8 mouse cellular contexts compared by ENCODE assay signal in the genomic region with DNA sequence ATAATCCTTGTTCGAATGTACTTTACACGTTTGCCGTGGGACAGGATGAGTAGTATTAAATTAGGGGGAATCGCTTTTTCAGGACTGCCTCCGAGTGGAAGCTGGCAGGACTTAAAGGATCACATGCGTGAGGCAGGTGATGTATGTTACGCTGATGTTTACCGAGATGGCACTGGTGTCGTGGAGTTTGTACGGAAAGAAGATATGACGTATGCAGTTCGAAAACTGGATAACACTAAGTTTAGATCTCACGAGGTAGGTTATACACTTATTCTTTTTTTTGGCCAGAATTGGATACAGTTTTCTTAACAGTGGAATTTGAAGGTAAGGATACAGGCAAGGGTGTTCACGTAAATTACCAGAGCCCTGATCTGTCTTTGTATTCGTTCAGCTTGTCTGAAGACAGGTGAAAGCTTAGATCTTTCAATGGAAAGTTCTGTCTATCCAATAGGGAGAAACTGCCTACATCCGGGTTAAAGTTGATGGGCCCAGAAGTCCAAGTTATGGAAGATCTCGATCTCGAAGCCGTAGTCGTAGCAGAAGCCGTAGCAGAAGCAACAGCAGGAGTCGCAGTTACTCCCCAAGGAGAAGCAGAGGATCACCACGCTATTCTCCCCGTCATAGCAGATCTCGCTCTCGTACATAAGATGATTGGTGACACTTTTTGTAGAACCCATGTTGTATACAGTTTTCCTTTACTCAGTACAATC. TPM values are rescaled to one million over a fixed set of nuclear protein-coding genes. Genes with fewer than 3 reads are reported as not detected.
DNase-seq lines count a peak whose midpoint lies in the region; ATAC-seq and TF ChIP-seq lines count a peak whose summit lies in the region.

No protein-coding gene starts in this region.

- ATAC-seq in kidney, embryonic 14.5 days (ENCODE audit: low FRiP score, low TSS enrichment) = no peak
- ATAC-seq in G1E (ENCODE audit: extremely low read depth, insufficient number of reproducible peaks, low FRiP score, poor library complexity, severe bottlenecking) = no peak
- no peak for ATAC-seq in forebrain, embryonic 15.5 days (replicated peaks)
- no peak for ATAC-seq in liver, embryonic 15.5 days (ENCODE audit: insufficient read depth)

- H3K9ac ChIP-seq in kidney, embryonic 14.5 days (ENCODE audit: low read depth, low read length) = peak overlapping the region; percentile 100
- H3K9ac ChIP-seq in forebrain, embryonic 15.5 days (replicated peaks) = peak overlapping the region; percentile 78
- peak overlapping the region; percentile 100 for H3K9ac ChIP-seq in liver, embryonic 15.5 days

- no peak for DNase-seq in kidney, adult 11 months
- no peak for DNase-seq in G1E (ENCODE audit: low spot score)
- no peak for DNase-seq in gastrocnemius, postnatal 4 days (ENCODE audit: low spot score in 2 of 2)
- no peak for DNase-seq in urinary bladder, postnatal 14 days (ENCODE audit: low spot score)
- no peak for DNase-seq in urinary bladder, adult 18-20 months (ENCODE audit: low spot score in 2 of 2)

- H3K36me3 ChIP-seq in kidney, embryonic 14.5 days (ENCODE audit: control insufficient read depth, insufficient read depth, low read length) = peaks cover 41% of the 10 kb centered on the region
- H3K36me3 ChIP-seq in G1E (replicated peaks) = peaks cover 40% of the 10 kb centered on the region
- peaks cover 32% of the 10 kb centered on the region for H3K36me3 ChIP-seq in forebrain, embryonic 15.5 days
- H3K36me3 ChIP-seq in liver, embryonic 15.5 days (replicated peaks) = peaks cover 42% of the 10 kb centered on the region

- H3K4me2 ChIP-seq in kidney, embryonic 14.5 days (replicated peaks; ENCODE audit: low read depth, low read length) = peak overlapping the region; percentile 91
- H3K4me2 ChIP-seq in forebrain, embryonic 15.5 days (replicated peaks) = peak overlapping the region; percentile 51
- H3K4me2 ChIP-seq in liver, embryonic 15.5 days = peak overlapping the region; percentile 75

- 19% methylated on average over 26 of the region's 26 CpGs for WGBS in kidney, embryonic 14.5 days
- WGBS in forebrain, embryonic 15.5 days = 22% methylated on average over 26 of the region's 26 CpGs
- 13% methylated on average over 26 of the region's 26 CpGs for WGBS in liver, embryonic 15.5 days (ENCODE audit: insufficient replicate concordance)

- peak overlapping the region; percentile 99 for H3K4me3 ChIP-seq in kidney, embryonic 14.5 days (ENCODE audit: low read length)
- peak overlapping the region; percentile 93 for H3K4me3 ChIP-seq in G1E (ENCODE audit: low read depth, low read length)
- peak overlapping the region; percentile 77 for H3K4me3 ChIP-seq in forebrain, embryonic 15.5 days
- H3K4me3 ChIP-seq in liver, embryonic 15.5 days (replicated peaks) = peak overlapping the region; percentile 100

- H3K4me1 ChIP-seq in kidney, embryonic 14.5 days (ENCODE audit: control insufficient read depth, insufficient read depth, low read length) = peaks cover 12% of the 10 kb centered on the region
- peaks cover 32% of the 10 kb centered on the region for H3K4me1 ChIP-seq in G1E (ENCODE audit: insufficient read depth, low read depth, low read length)
- H3K4me1 ChIP-seq in forebrain, embryonic 15.5 days = peaks cover 45% of the 10 kb centered on the region
- peaks cover 39% of the 10 kb centered on the region for H3K4me1 ChIP-seq in liver, embryonic 15.5 days (replicated peaks)

- H3K9me3 ChIP-seq in kidney, embryonic 14.5 days (ENCODE audit: control insufficient read depth, low read length) = no peaks in the 10 kb centered on the region
- no peaks in the 10 kb centered on the region for H3K9me3 ChIP-seq in G1E (replicated peaks)
- H3K9me3 ChIP-seq in forebrain, embryonic 15.5 days = no peaks in the 10 kb centered on the region
- no peaks in the 10 kb centered on the region for H3K9me3 ChIP-seq in liver, embryonic 15.5 days (replicated peaks)

- no peaks in the 10 kb centered on the region for H3K27me3 ChIP-seq in kidney, embryonic 14.5 days (ENCODE audit: control insufficient read depth, insufficient read depth, low read length)
- no peaks in the 10 kb centered on the region for H3K27me3 ChIP-seq in G1E (ENCODE audit: insufficient read depth, low read length)
- no peaks in the 10 kb centered on the region for H3K27me3 ChIP-seq in forebrain, embryonic 15.5 days
- no peaks in the 10 kb centered on the region for H3K27me3 ChIP-seq in liver, embryonic 15.5 days

- peak overlapping the region; percentile 100; the same call in 1 of the 2 replicates for H3K27ac ChIP-seq in kidney, embryonic 14.5 days (ENCODE audit: low read depth, low read length)
- no peak overlapping the region for H3K27ac ChIP-seq in forebrain, embryonic 15.5 days (replicated peaks)
- H3K27ac ChIP-seq in liver, embryonic 15.5 days (replicated peaks) = peak overlapping the region; percentile 100

- TF ChIP-seq CTCF in G1E (IDR thresholded peaks at IDR 0.05; ENCODE audit: low read depth, low read length) = no peak

RNA-seq across cellular contexts. Expression of a gene that starts 1.9 kb away (rescaled TPM):
- polyA plus RNA-seq in kidney, embryonic 14.5 days (2014; fragmentation: Nextera tagmentation; extraction: Ambion mirVana) = 273 and 432 TPM in 2 replicates
- total RNA-seq in G1E (2014; fragmentation: Nextera tagmentation) (241 and 257 TPM in 2 replicates), G1E (2017) (397 and 406 TPM in 2 replicates)
- polyA plus RNA-seq in G1E (2012) = 293 and 298 TPM in 2 replicates
- 342 and 347 TPM in 2 replicates for polyA plus RNA-seq in forebrain, embryonic 15.5 days (2015; fragmentation: Nextera tagmentation; extraction: Ambion mirVana)
- polyA plus RNA-seq in liver, embryonic 15.5 days (2015; fragmentation: Nextera tagmentation; extraction: Ambion mirVana) = 108 and 113 TPM in 2 replicates
- 100 to 1,000 TPM; 171 to 215 TPM for total RNA-seq in gastrocnemius, postnatal 4 days (2021)

RNA-seq across cellular contexts. Expression of a gene that starts 19.0 kb away (rescaled TPM):
- polyA plus RNA-seq in kidney, embryonic 14.5 days (2014; fragmentation: Nextera tagmentation; extraction: Ambion mirVana) = 39.4 and 50.7 TPM in 2 replicates
- total RNA-seq in G1E (2014; fragmentation: Nextera tagmentation) (78.3 and 90.9 TPM in 2 replicates), G1E (2017) (48.2 and 60.2 TPM in 2 replicates)
- polyA plus RNA-seq in G1E (2012) = 15.8 and 16.8 TPM in 2 replicates
- 60.6 and 61.4 TPM in 2 replicates for polyA plus RNA-seq in forebrain, embryonic 15.5 days (2015; fragmentation: Nextera tagmentation; extraction: Ambion mirVana)
- polyA plus RNA-seq in liver, embryonic 15.5 days (2015; fragmentation: Nextera tagmentation; extraction: Ambion mirVana) = 8.3 and 8.6 TPM in 2 replicates
- 10 to 100 TPM; 39.5 to 44.8 TPM for total RNA-seq in gastrocnemius, postnatal 4 days (2021)

RNA-seq across cellular contexts. Expression of a gene that starts 48.7 kb away (rescaled TPM):
- polyA plus RNA-seq in kidney, embryonic 14.5 days (2014; fragmentation: Nextera tagmentation; extraction: Ambion mirVana) = 13.2 and 17.0 TPM in 2 replicates
- total RNA-seq in G1E (2014; fragmentation: Nextera tagmentation) (29.2 and 36.4 TPM in 2 replicates), G1E (2017) (16.7 and 18.9 TPM in 2 replicates)
- 29.6 and 31.7 TPM in 2 replicates for polyA plus RNA-seq in G1E (2012)
- polyA plus RNA-seq in forebrain, embryonic 15.5 days (2015; fragmentation: Nextera tagmentation; extraction: Ambion mirVana) = 39.2 and 43.4 TPM in 2 replicates
- polyA plus RNA-seq in liver, embryonic 15.5 days (2015; fragmentation: Nextera tagmentation; extraction: Ambion mirVana) = 1.1 and 1.5 TPM in 2 replicates
- 10 to 100 TPM; 47.4 to 53.8 TPM for total RNA-seq in gastrocnemius, postnatal 4 days (2021)
